Mouse (Mus musculus) small intestine, adult 2 months (tissue): Measurements from ENCODE around the gene Ehbp1. TPM values are rescaled to one million over a fixed set of nuclear protein-coding genes. Genes with fewer than 3 reads are reported as not detected.

Source experiments
- H3K27ac ChIP-seq: fragments of 200-500 bp; 2 replicates; pipeline ENCODE4 v1.5.1; 2012; ENCODE audit warnings: low read depth, low read length, control low read depth, inconsistent platforms; ENCODE audit not compliant: insufficient read depth
- H3K27me3 ChIP-seq: fragments of 200-500 bp; 2 replicates; pipeline ENCODE4 v1.6.1; 2012; ENCODE audit warnings: mild to moderate bottlenecking, moderate library complexity, low read length, inconsistent platforms; ENCODE audit not compliant: control insufficient read depth, insufficient read depth
- H3K36me3 ChIP-seq: fragments of 200-500 bp; 2 replicates; pipeline ENCODE4 v1.6.1; 2012; ENCODE audit warnings: mild to moderate bottlenecking, low read length, control low read depth, inconsistent platforms; ENCODE audit not compliant: control insufficient read depth, insufficient read depth
- H3K4me1 ChIP-seq: fragments of 200-500 bp; 2 replicates; pipeline ENCODE4 v1.6.1; 2012; ENCODE audit warnings: low read length, inconsistent platforms, mixed read lengths; ENCODE audit not compliant: control insufficient read depth, insufficient read depth, insufficient read length
- H3K4me3 ChIP-seq: fragments of 200-500 bp; 2 replicates; pipeline ENCODE4 v1.5.1; 2012; ENCODE audit warnings: low read depth, mild to moderate bottlenecking, control low read depth, inconsistent platforms, low read length, moderate library complexity
- CTCF ChIP-seq: fragments of 200-500 bp; IDR thresholded peaks from 2 replicates; pipeline ENCODE4 v1.5.1; 2012; ENCODE audit warnings: low read depth, mild to moderate bottlenecking, control low read depth, inconsistent platforms, low read length, moderate library complexity, mixed read lengths; ENCODE audit not compliant: insufficient replicate concordance, insufficient read length; ENCODE audit errors: extremely low read depth
- POLR2A ChIP-seq: fragments of 200-500 bp; IDR thresholded peaks from 2 replicates; pipeline ENCODE4 v1.6.1; 2012; ENCODE audit warnings: low read depth, mild to moderate bottlenecking, control low read depth, inconsistent platforms, low read length, moderate library complexity
- WGBS: fragments of 180-500 bp; shearing (Covaris S2); methylation state at CpG from one replicate; pipeline ENCODE4 v1.1.7; 2018; 5-methylcytosine and 5-hydroxymethylcytosine counted together
- polyA plus RNA-seq: library from polyadenylated mRNA; depleted of rRNA; stranded (reverse); fragments of >200 nt; gene quantifications from 2 replicates; pipeline ENCODE4 v1.2.3, GENCODE M21; 2012

Gene Ehbp1
- polyA plus RNA-seq, 1 experiment = 0.70 TPM

- WGBS = 39% methylated on average over 2 of the region's 2 CpGs
- Histone ChIP-seq H3K27ac (no peak overlapping the region), H3K4me1 (no peaks in the 10 kb centered on the region), H3K4me3 (no peak overlapping the region), H3K36me3 (no peaks in the 10 kb centered on the region), H3K27me3 (no peaks in the 10 kb centered on the region)
- TF ChIP-seq CTCF (no peak), POLR2A (no peak)
Observed at GRCm38 (mm10) chr11:22225619-22226018, 116.5 kb downstream of the Ehbp1 start.

- Histone ChIP-seq H3K4me1 (no peaks in the 10 kb centered on the region), H3K4me3 (no peak overlapping the region), H3K27ac (no peak overlapping the region), H3K27me3 (no peaks in the 10 kb centered on the region), H3K36me3 (no peaks in the 10 kb centered on the region)
- WGBS = 79% methylated on average over 2 of the region's 2 CpGs
- no peak for TF ChIP-seq CTCF
- no peak for TF ChIP-seq POLR2A
Observed at GRCm38 (mm10) chr11:22218222-22218621, 123.9 kb downstream of the Ehbp1 start.

GRCm38 (mm10) chr11:22216941-22217340, 125.2 kb downstream of the Ehbp1 start:
- H3K36me3 ChIP-seq = no peaks in the 10 kb centered on the region
- no peak overlapping the region for H3K27ac ChIP-seq
- no peaks in the 10 kb centered on the region for H3K4me1 ChIP-seq
- 91% methylated on average over 7 of the region's 7 CpGs for whole genome bisulfite sequencing
- no peaks in the 10 kb centered on the region for H3K27me3 ChIP-seq
- TF ChIP-seq POLR2A (no peak), CTCF (no peak)
- H3K4me3 ChIP-seq = no peak overlapping the region

- no peak overlapping the region for H3K27ac ChIP-seq
- no peaks in the 10 kb centered on the region for H3K4me1 ChIP-seq
- H3K27me3 ChIP-seq = no peaks in the 10 kb centered on the region
- no peak for TF ChIP-seq CTCF
- TF ChIP-seq POLR2A = no peak
- H3K36me3 ChIP-seq = no peaks in the 10 kb centered on the region
- 85% methylated on average over 1 of the region's 1 CpGs for WGBS
- H3K4me3 ChIP-seq = no peak overlapping the region
Observed at GRCm38 (mm10) chr11:22206611-22207010, 135.5 kb downstream of the Ehbp1 start.

- WGBS = 71% methylated on average over 2 of the region's 2 CpGs
- Histone ChIP-seq H3K27me3 (no peaks in the 10 kb centered on the region), H3K4me1 (no peaks in the 10 kb centered on the region), H3K27ac (no peak overlapping the region), H3K4me3 (no peak overlapping the region), H3K36me3 (no peaks in the 10 kb centered on the region)
- TF ChIP-seq POLR2A = no peak
- no peak for TF ChIP-seq CTCF
Observed at GRCm38 (mm10) chr11:22206191-22206590, 135.9 kb downstream of the Ehbp1 start.

- H3K36me3 ChIP-seq = no peaks in the 10 kb centered on the region
- TF ChIP-seq POLR2A = no peak
- TF ChIP-seq CTCF = no peak
- no peak overlapping the region for H3K4me3 ChIP-seq
- no peaks in the 10 kb centered on the region for H3K4me1 ChIP-seq
- no peaks in the 10 kb centered on the region for H3K27me3 ChIP-seq
- no peak overlapping the region for H3K27ac ChIP-seq
- WGBS = 88% methylated on average over 5 of the region's 5 CpGs
Observed at GRCm38 (mm10) chr11:22203413-22203812, 138.7 kb downstream of the Ehbp1 start.

- no peaks in the 10 kb centered on the region for H3K36me3 ChIP-seq
- H3K4me3 ChIP-seq = no peak overlapping the region
- no peak overlapping the region for H3K27ac ChIP-seq
- WGBS = 96% methylated on average over 8 of the region's 8 CpGs
- H3K27me3 ChIP-seq = no peaks in the 10 kb centered on the region
- no peaks in the 10 kb centered on the region for H3K4me1 ChIP-seq
- no peak for TF ChIP-seq POLR2A
- TF ChIP-seq CTCF = no peak
Observed at GRCm38 (mm10) chr11:22201125-22201524, 141.0 kb downstream of the Ehbp1 start.

- Histone ChIP-seq H3K36me3 (no peaks in the 10 kb centered on the region), H3K4me3 (no peak overlapping the region), H3K27ac (no peak overlapping the region), H3K4me1 (no peaks in the 10 kb centered on the region), H3K27me3 (no peaks in the 10 kb centered on the region)
- no peak for TF ChIP-seq POLR2A
- WGBS = 66% methylated on average over 3 of the region's 3 CpGs
Observed at GRCm38 (mm10) chr11:22199881-22200280, 142.2 kb downstream of the Ehbp1 start.
